Mouse (Mus musculus): ENCODE data around the gene Zfp536. TPM values are rescaled to one million over a fixed set of nuclear protein-coding genes. Genes with fewer than 3 reads are reported as not detected.

Gene Zfp536
- polyA plus RNA-seq, 1 experiment from 2014 or later = 9.2 TPM

DNA sequence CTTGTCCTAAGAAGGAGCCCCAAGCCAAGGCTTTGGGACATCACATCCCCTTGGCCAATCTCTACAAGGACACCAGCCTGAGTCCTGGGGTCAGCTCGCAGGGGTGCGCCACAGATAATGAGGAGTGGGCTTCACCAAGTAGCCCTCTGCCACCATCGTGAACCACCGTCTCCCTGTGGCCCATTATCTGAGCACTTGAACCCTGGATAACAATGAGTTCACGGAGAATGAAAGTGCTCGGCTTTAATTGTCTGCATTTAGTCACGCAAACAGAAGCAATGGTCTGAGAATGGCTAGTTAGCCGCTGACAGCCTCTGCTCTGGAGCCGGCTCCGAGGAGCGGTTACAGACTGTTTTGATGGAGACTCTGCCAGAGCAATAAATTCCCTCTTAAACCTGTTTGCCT is 84.3 kb downstream of the Zfp536 start:
- Histone ChIP-seq H3K9me3 (ENCODE audit: control insufficient read depth, low read length) (no peaks in the 10 kb centered on the region), H3K4me1 (ENCODE audit: control insufficient read depth, insufficient read depth, low read length) (no peaks in the 10 kb centered on the region), H3K9ac (ENCODE audit: low read depth, low read length) (no peak overlapping the region), H3K27me3 (ENCODE audit: control insufficient read depth, insufficient read depth, low read length) (no peaks in the 10 kb centered on the region), H3K4me3 (ENCODE audit: low read length) (no peak overlapping the region), H3K36me3 (ENCODE audit: control insufficient read depth, insufficient read depth, low read length) (no peaks in the 10 kb centered on the region), H3K4me2 (replicated peaks; ENCODE audit: low read depth, low read length) (no peak overlapping the region), H3K27ac (ENCODE audit: low read depth, low read length) (no peak overlapping the region)
- 37% methylated on average over 11 of the region's 11 CpGs for WGBS
- ATAC-seq (ENCODE audit: low FRiP score, low TSS enrichment) = no peak

DNA sequence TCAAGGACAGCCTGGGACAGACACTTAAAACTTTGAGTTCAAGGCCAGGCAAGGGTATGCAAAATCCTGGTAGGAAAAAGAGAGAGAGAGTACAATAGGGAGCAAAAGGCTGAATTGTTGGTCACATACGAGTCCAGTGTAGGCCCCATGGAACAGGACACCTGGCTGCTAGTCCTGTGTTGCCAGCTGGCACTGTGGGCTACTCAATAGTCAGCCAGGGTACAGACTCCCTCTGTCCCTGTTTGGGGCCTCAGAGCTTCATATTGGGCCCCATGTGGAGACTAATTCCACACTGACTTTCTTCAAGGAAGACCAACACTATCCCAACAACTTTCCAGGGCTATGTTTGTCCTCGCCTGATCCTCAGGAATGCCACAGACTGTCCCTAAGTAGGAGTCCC is 87.1 kb downstream of the Zfp536 start:
- H3K4me3 ChIP-seq (ENCODE audit: low read length) = no peak overlapping the region
- no peaks in the 10 kb centered on the region for H3K36me3 ChIP-seq (ENCODE audit: control insufficient read depth, insufficient read depth, low read length)
- H3K4me2 ChIP-seq (replicated peaks; ENCODE audit: low read depth, low read length) = no peak overlapping the region
- no peak overlapping the region for H3K9ac ChIP-seq (ENCODE audit: low read depth, low read length)
- no peaks in the 10 kb centered on the region for H3K27me3 ChIP-seq (ENCODE audit: control insufficient read depth, insufficient read depth, low read length)
- no peaks in the 10 kb centered on the region for H3K9me3 ChIP-seq (ENCODE audit: control insufficient read depth, low read length)
- ATAC-seq (ENCODE audit: low FRiP score, low TSS enrichment) = no peak
- WGBS = 86% methylated on average over 2 of the region's 2 CpGs
- no peaks in the 10 kb centered on the region for H3K4me1 ChIP-seq (ENCODE audit: control insufficient read depth, insufficient read depth, low read length)
- H3K27ac ChIP-seq (ENCODE audit: low read depth, low read length) = no peak overlapping the region

DNA sequence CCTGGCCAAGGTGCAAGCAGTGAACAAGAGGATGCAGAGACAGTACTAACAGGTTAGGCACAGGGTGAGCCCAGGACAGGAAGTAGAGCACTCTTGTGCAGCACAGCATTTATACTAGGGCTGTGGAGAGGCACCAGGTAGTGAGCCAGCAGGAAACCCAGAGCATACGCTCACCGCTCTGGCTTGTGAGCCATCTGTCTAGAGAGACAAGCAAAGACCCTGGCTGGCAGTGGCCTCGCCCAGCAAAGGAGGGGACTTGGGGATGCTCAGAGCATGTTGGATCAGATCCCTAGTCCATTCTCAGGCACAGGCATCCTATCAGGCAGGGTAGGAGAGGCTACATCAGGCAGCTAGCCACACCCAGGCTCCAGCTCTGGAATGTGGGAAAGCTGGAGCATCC is 88.2 kb downstream of the Zfp536 start:
- Histone ChIP-seq H3K36me3 (ENCODE audit: control insufficient read depth, insufficient read depth, low read length) (no peaks in the 10 kb centered on the region), H3K9ac (ENCODE audit: low read depth, low read length) (no peak overlapping the region), H3K4me1 (ENCODE audit: control insufficient read depth, insufficient read depth, low read length) (no peaks in the 10 kb centered on the region), H3K27me3 (ENCODE audit: control insufficient read depth, insufficient read depth, low read length) (no peaks in the 10 kb centered on the region), H3K9me3 (ENCODE audit: control insufficient read depth, low read length) (no peaks in the 10 kb centered on the region), H3K4me3 (ENCODE audit: low read length) (no peak overlapping the region), H3K4me2 (replicated peaks; ENCODE audit: low read depth, low read length) (no peak overlapping the region), H3K27ac (ENCODE audit: low read depth, low read length) (no peak overlapping the region)
- WGBS = 100% methylated on average over 3 of the region's 3 CpGs
- ATAC-seq (ENCODE audit: low FRiP score, low TSS enrichment) = no peak

DNA sequence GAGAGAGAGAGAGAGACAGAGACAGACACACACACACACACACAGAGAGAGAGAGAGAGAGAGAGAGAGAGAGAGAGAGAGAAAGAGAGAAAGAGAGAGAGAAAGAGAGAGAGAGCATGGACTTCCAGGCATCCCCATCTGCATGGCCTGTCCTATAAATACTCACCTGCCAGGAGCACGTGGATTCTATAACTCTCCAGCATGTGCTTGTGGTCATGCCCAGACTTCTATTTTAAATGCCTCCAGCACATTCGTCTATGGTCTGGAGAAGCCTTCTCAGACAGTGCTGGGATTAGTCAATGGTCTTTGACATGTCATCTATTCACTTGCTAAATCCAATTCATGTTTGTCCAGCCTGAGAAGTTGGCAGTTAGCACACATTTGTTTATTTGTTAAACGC is 92.1 kb downstream of the Zfp536 start:
- H3K27me3 ChIP-seq (ENCODE audit: control insufficient read depth, insufficient read depth, low read length) = no peaks in the 10 kb centered on the region
- H3K9ac ChIP-seq (ENCODE audit: low read depth, low read length) = no peak overlapping the region
- no peak for ATAC-seq (ENCODE audit: low FRiP score, low TSS enrichment)
- no peaks in the 10 kb centered on the region for H3K36me3 ChIP-seq (ENCODE audit: control insufficient read depth, insufficient read depth, low read length)
- whole genome bisulfite sequencing = 83% methylated on average over 3 of the region's 3 CpGs
- no peak overlapping the region for H3K27ac ChIP-seq (ENCODE audit: low read depth, low read length)
- no peak overlapping the region for H3K4me3 ChIP-seq (ENCODE audit: low read length)
- H3K4me1 ChIP-seq (ENCODE audit: control insufficient read depth, insufficient read depth, low read length) = no peaks in the 10 kb centered on the region
- no peak overlapping the region for H3K4me2 ChIP-seq (replicated peaks; ENCODE audit: low read depth, low read length)
- no peaks in the 10 kb centered on the region for H3K9me3 ChIP-seq (ENCODE audit: control insufficient read depth, low read length)

DNA sequence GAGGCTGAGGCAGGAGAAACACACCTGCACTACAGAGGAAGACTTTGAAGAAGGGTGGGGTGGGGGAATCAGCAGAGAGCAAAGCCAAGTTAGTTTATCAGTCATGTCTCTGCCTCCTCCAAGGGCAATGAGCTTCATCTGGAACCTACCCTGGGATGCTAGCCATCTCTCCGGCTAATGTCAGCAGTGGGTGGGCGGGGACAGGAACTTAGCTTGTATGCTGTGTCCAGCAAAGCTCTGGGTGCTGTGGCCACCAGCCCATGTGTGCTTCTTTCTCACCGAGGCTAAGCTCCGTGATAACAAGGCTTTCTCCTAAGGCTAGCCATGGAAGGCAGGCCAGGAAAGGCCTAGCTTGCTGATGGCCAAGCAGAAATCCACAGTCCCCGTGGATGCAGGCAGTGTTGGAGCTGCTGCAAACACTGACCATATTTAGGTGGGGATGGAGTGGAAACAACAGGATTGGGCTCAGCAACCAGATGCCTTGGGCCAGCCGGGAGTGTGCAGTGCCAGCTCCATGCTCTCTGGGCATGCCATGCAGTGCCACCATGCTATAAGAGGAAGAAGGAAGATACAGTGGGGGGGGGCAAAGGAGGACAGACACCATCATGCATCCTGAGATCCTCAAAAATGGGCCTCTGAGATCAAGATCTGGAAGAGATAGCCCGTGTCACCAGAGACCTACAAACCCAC is 109.6 kb downstream of the Zfp536 start:
- Histone ChIP-seq H3K4me3 (ENCODE audit: low read length) (no peak overlapping the region), H3K9me3 (ENCODE audit: control insufficient read depth, low read length) (no peaks in the 10 kb centered on the region), H3K27ac (ENCODE audit: low read depth, low read length) (no peak overlapping the region), H3K4me2 (replicated peaks; ENCODE audit: low read depth, low read length) (no peak overlapping the region), H3K4me1 (ENCODE audit: control insufficient read depth, insufficient read depth, low read length) (0 out of 2 replicates have a peak, but pooled peaks cover 2% of the 10 kb centered on the region), H3K27me3 (ENCODE audit: control insufficient read depth, insufficient read depth, low read length) (no peaks in the 10 kb centered on the region), H3K36me3 (ENCODE audit: control insufficient read depth, insufficient read depth, low read length) (no peaks in the 10 kb centered on the region), H3K9ac (ENCODE audit: low read depth, low read length) (no peak overlapping the region)
- ATAC-seq (ENCODE audit: low FRiP score, low TSS enrichment) = no peak
- WGBS = 89% methylated on average over 7 of the region's 7 CpGs

DNA sequence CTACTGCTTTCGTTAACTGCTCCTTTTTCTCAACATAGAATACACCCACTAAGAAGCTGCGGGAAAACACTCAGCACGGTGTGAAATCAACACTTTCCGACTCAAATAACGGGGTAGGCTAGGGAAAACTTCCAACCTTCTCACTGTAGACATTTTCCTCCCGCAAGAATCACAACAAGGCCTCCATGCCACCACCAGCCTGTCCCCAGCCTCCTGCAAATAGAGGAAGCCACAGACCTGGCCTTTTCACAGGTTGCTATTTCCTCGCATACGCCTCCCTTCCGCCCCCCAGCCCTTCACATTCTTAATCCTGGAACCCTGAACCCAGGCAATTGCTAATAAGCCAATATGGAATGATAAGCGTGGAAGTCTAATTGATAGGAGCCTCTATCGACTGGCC is 124.8 kb downstream of the Zfp536 start:
- no peak overlapping the region for H3K27ac ChIP-seq (ENCODE audit: low read depth, low read length)
- H3K27me3 ChIP-seq (ENCODE audit: control insufficient read depth, insufficient read depth, low read length) = no peaks in the 10 kb centered on the region
- no peak overlapping the region for H3K4me3 ChIP-seq (ENCODE audit: low read length)
- 84% methylated on average over 11 of the region's 11 CpGs for WGBS
- no peak for ATAC-seq (ENCODE audit: low FRiP score, low TSS enrichment)
- no peaks in the 10 kb centered on the region for H3K4me1 ChIP-seq (ENCODE audit: control insufficient read depth, insufficient read depth, low read length)
- no peaks in the 10 kb centered on the region for H3K36me3 ChIP-seq (ENCODE audit: control insufficient read depth, insufficient read depth, low read length)
- H3K9me3 ChIP-seq (ENCODE audit: control insufficient read depth, low read length) = peaks cover 1% of the 10 kb centered on the region; the same call in 1 of the 2 replicates
- H3K4me2 ChIP-seq (replicated peaks; ENCODE audit: low read depth, low read length) = no peak overlapping the region
- no peak overlapping the region for H3K9ac ChIP-seq (ENCODE audit: low read depth, low read length)

DNA sequence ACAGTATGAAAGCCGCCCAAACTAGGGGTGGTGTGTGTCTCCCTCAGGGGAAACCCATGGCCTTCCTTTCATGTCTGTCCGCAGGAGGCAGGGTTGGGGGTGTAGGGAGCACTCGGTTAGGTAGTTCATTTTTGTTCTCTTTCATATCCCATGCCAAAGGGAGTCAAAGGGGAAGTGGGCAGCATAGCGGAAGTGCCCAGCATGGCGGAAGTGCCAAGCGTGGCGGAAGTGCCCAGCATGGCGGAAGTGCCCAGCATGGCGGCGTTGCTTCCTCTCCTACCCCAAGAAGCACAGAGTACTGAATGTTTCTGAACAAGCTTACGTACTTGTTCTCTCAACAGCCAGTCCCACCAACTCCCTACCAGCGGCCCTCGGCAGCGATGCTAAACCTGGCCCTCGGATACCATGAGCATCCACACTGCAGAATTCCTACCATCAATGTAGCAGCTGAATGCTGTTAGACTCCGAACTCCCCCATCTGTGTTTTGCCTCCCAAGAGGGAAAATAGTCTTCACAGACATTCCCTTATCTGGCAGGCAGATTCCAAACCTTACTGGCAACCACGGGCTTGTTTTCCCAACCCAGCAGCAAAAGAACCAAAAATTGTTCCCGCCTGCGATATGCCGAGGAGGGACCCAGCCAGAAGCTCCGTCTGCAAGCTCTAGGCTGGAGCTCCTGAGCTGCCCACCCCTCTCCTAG is 125.4 kb downstream of the Zfp536 start:
- Histone ChIP-seq H3K27ac (ENCODE audit: low read depth, low read length) (no peak overlapping the region), H3K9ac (ENCODE audit: low read depth, low read length) (no peak overlapping the region), H3K4me3 (ENCODE audit: low read length) (no peak overlapping the region), H3K27me3 (ENCODE audit: control insufficient read depth, insufficient read depth, low read length) (no peaks in the 10 kb centered on the region), H3K36me3 (ENCODE audit: control insufficient read depth, insufficient read depth, low read length) (no peaks in the 10 kb centered on the region), H3K4me2 (replicated peaks; ENCODE audit: low read depth, low read length) (no peak overlapping the region), H3K9me3 (ENCODE audit: control insufficient read depth, low read length) (peaks cover 4% of the 10 kb centered on the region; the same call in 1 of the 2 replicates), H3K4me1 (ENCODE audit: control insufficient read depth, insufficient read depth, low read length) (no peaks in the 10 kb centered on the region)
- no peak for ATAC-seq (ENCODE audit: low FRiP score, low TSS enrichment)
- WGBS = 93% methylated on average over 21 of the region's 21 CpGs

DNA sequence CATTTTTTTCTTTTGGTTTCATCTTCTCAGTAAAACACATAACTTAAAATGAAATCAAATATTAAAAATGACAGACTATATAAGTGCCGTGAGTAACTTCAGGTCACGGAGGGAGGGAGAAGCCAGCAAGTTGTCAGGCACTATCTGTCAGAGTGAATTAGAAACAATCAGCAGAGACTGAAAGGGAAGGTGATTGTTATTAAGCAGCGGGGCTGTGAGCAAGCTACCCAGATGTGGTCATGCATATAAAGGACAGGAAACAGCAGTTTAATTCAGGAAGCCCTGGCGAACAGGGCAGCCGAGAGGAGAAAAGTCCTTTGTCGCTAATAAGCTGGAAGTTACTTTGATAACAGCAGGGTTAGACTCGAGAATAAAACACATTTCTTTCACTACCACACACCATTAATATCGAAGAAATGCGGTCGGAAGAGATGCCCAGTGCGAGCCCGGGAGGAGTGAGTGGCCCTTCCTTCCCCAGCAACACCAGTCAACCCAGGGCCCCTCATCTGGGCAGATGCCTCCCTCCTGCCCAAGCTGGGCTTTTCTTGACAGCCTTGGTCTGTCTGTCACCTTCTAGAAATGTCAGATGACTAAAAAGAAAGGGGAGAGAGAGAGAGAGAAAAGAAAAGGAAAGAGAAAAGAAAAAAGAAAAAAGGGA is 133.6 kb downstream of the Zfp536 start:
- Histone ChIP-seq H3K4me3 (ENCODE audit: low read length) (no peak overlapping the region), H3K27me3 (ENCODE audit: control insufficient read depth, insufficient read depth, low read length) (no peaks in the 10 kb centered on the region), H3K4me2 (replicated peaks; ENCODE audit: low read depth, low read length) (no peak overlapping the region), H3K9me3 (ENCODE audit: control insufficient read depth, low read length) (peaks cover 4% of the 10 kb centered on the region; the same call in 1 of the 2 replicates), H3K9ac (ENCODE audit: low read depth, low read length) (no peak overlapping the region), H3K27ac (ENCODE audit: low read depth, low read length) (no peak overlapping the region), H3K36me3 (ENCODE audit: control insufficient read depth, insufficient read depth, low read length) (no peaks in the 10 kb centered on the region), H3K4me1 (ENCODE audit: control insufficient read depth, insufficient read depth, low read length) (0 out of 2 replicates have a peak, but pooled peaks cover 2% of the 10 kb centered on the region)
- WGBS = 42% methylated on average over 12 of the region's 12 CpGs
- ATAC-seq (ENCODE audit: low FRiP score, low TSS enrichment) = no peak

DNA sequence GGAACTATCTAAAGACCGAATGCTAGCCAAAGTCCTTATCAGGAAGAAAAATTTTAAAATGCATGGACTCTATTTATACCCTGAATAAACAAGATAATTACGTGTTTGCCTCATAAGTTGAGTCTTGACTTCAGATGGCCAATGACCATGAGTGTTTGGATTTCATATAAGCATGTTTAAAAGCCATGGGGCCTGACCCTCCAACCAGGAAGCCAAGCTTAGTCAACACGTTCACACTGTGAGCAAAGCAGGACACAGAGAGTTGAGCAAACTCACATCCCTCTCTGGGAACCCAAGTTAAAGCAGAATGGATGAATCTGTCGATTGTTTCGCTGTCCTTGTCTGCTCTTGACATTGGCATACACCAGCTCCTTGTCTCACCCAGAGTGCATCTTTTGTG is 138.6 kb downstream of the Zfp536 start:
- Histone ChIP-seq H3K27me3 (ENCODE audit: control insufficient read depth, insufficient read depth, low read length) (no peaks in the 10 kb centered on the region), H3K36me3 (ENCODE audit: control insufficient read depth, insufficient read depth, low read length) (no peaks in the 10 kb centered on the region), H3K9me3 (ENCODE audit: control insufficient read depth, low read length) (no peaks in the 10 kb centered on the region), H3K4me2 (replicated peaks; ENCODE audit: low read depth, low read length) (no peak overlapping the region), H3K4me1 (ENCODE audit: control insufficient read depth, insufficient read depth, low read length) (no peaks in the 10 kb centered on the region), H3K27ac (ENCODE audit: low read depth, low read length) (no peak overlapping the region), H3K4me3 (ENCODE audit: low read length) (no peak overlapping the region), H3K9ac (ENCODE audit: low read depth, low read length) (no peak overlapping the region)
- ATAC-seq (ENCODE audit: low FRiP score, low TSS enrichment) = no peak
- 77% methylated on average over 5 of the region's 5 CpGs for WGBS
